Mouse (Mus musculus): ENCODE results near the gene Acacb. TPM values are rescaled to one million over a fixed set of nuclear protein-coding genes. Genes with fewer than 3 reads are reported as not detected.
A peak's percentile ranks its signal among the peaks of the same experiment; 100 is the strongest.

Gene Acacb
- total RNA-seq, 2 experiments from 2014 or later: 4.9 to 5.5 TPM

GRCm38 (mm10) chr5:114174639-114175038, 28.3 kb downstream of the Acacb start:
- peak; percentile 30 to 45 for DNase-seq (ENCODE audit: low spot score in 2 of 2)

GRCm38 (mm10) chr5:114175596-114176171, 29.3 kb downstream of the Acacb start:
- peak; percentile 69 to 79 for DNase-seq (ENCODE audit: low spot score in 2 of 2)

GRCm38 (mm10) chr5:114176548-114177400, 30.4 kb downstream of the Acacb start:
- no peak for DNase-seq (ENCODE audit: low spot score in 2 of 2)

GRCm38 (mm10) chr5:114177966-114178719, 31.8 kb downstream of the Acacb start:
- DNase-seq (ENCODE audit: low spot score in 2 of 2): no peak

- DNase-seq (ENCODE audit: low spot score in 2 of 2): no peak
Observed at GRCm38 (mm10) chr5:114179541-114179940, 33.2 kb downstream of the Acacb start.

GRCm38 (mm10) chr5:114183493-114183892, 37.2 kb downstream of the Acacb start:
- no peak for DNase-seq (ENCODE audit: low spot score in 2 of 2)

- no peak for DNase-seq (ENCODE audit: low spot score in 2 of 2)
Observed at GRCm38 (mm10) chr5:114187108-114187507, 40.8 kb downstream of the Acacb start.

GRCm38 (mm10) chr5:114188900-114189464, 42.6 kb downstream of the Acacb start:
- no peak for DNase-seq (ENCODE audit: low spot score in 2 of 2)

- DNase-seq (ENCODE audit: low spot score in 2 of 2): no peak
Observed at GRCm38 (mm10) chr5:114194161-114194560, 47.8 kb downstream of the Acacb start.

GRCm38 (mm10) chr5:114199116-114199777, 52.9 kb downstream of the Acacb start:
- DNase-seq (ENCODE audit: low spot score in 2 of 2): no peak

GRCm38 (mm10) chr5:114206158-114206557, 59.8 kb downstream of the Acacb start:
- DNase-seq (ENCODE audit: low spot score in 2 of 2): no peak

GRCm38 (mm10) chr5:114213183-114213582, 66.8 kb downstream of the Acacb start:
- no peak for DNase-seq (ENCODE audit: low spot score in 2 of 2)

- no peak for DNase-seq (ENCODE audit: low spot score in 2 of 2)
Observed at GRCm38 (mm10) chr5:114218771-114219170, 72.4 kb downstream of the Acacb start.

- no peak for DNase-seq (ENCODE audit: low spot score in 2 of 2)
Observed at GRCm38 (mm10) chr5:114226051-114226450, 79.7 kb downstream of the Acacb start.

GRCm38 (mm10) chr5:114228901-114229300, 82.6 kb downstream of the Acacb start:
- no peak for DNase-seq (ENCODE audit: low spot score in 2 of 2)

GRCm38 (mm10) chr5:114238924-114239323, 92.6 kb downstream of the Acacb start:
- DNase-seq (ENCODE audit: low spot score in 2 of 2): no peak

GRCm38 (mm10) chr5:114239737-114240136, 93.4 kb downstream of the Acacb start:
- no peak for DNase-seq (ENCODE audit: low spot score in 2 of 2)

GRCm38 (mm10) chr5:114246465-114246864, 100.1 kb downstream of the Acacb start:
- no peak for DNase-seq (ENCODE audit: low spot score in 2 of 2)

GRCm38 (mm10) chr5:114248174-114248589, 101.8 kb downstream of the Acacb start:
- peak; percentile 80 to 86 for DNase-seq (ENCODE audit: low spot score in 2 of 2)

GRCm38 (mm10) chr5:114259495-114259894, 113.2 kb downstream of the Acacb start:
- no peak for DNase-seq (ENCODE audit: low spot score in 2 of 2)

- DNase-seq (ENCODE audit: low spot score in 2 of 2): no peak
Observed at GRCm38 (mm10) chr5:114261494-114261893, 115.2 kb downstream of the Acacb start.
